Mouse (Mus musculus) liver, embryonic 11.5 days (tissue): ENCODE results near the gene Mfge8. TPM values are rescaled to one million over a fixed set of nuclear protein-coding genes. Genes with fewer than 3 reads are reported as not detected.

Experiments
- ATAC-seq: fragments of 200-750 bp; cut with Nextera tagmentation; replicated peaks from 2 replicates; pipeline ENCODE4 v1.8.0; 2017; ENCODE audit warnings: moderate number of reproducible peaks, mild to moderate bottlenecking, moderate TSS enrichment, moderate library complexity; ENCODE audit not compliant: low FRiP score
- DNase-seq: peaks from one replicate; pipeline ENCODE4 v3.0.0-alpha.2; 2017; ENCODE audit warnings: low spot score
- H3K27ac ChIP-seq: fragments of 300-500 bp; sonication (generic); 2 replicates; pipeline ENCODE4 v1.5.1; 2014; ENCODE audit warnings: mild to moderate bottlenecking, low read depth, low read length, control low read depth
- H3K27me3 ChIP-seq: fragments of 300-500 bp; sonication (generic); replicated peaks from 2 replicates; pipeline ENCODE4 v1.6.1; 2014; ENCODE audit warnings: low read length, mixed read lengths; ENCODE audit not compliant: control insufficient read depth, insufficient read depth
- H3K36me3 ChIP-seq: fragments of 300-500 bp; sonication (generic); 2 replicates; pipeline ENCODE4 v1.6.1; 2014; ENCODE audit warnings: mild to moderate bottlenecking, low read length, moderate library complexity, mixed read lengths; ENCODE audit not compliant: control insufficient read depth, insufficient read depth
- H3K4me1 ChIP-seq: fragments of 300-500 bp; sonication (generic); replicated peaks from 2 replicates; pipeline ENCODE4 v1.6.1; 2014; ENCODE audit warnings: low read length, mixed read lengths; ENCODE audit not compliant: control insufficient read depth, insufficient read depth
- H3K4me2 ChIP-seq: fragments of 300-500 bp; sonication (generic); 2 replicates; pipeline ENCODE4 v1.6.1; 2014; ENCODE audit warnings: mild to moderate bottlenecking, control low read depth, moderate library complexity
- H3K4me3 ChIP-seq: fragments of 300-500 bp; sonication (generic); 2 replicates; pipeline ENCODE4 v1.5.1; 2014; ENCODE audit warnings: low read depth, low read length, control low read depth
- H3K9ac ChIP-seq: fragments of 300-500 bp; sonication (generic); 2 replicates; pipeline ENCODE4 v1.6.1; 2014; ENCODE audit warnings: low read depth, low read length, control low read depth
- H3K9me3 ChIP-seq: fragments of 300-500 bp; sonication (generic); 2 replicates; pipeline ENCODE4 v1.6.1; 2016; ENCODE audit warnings: low read length, inconsistent platforms, mixed read lengths; ENCODE audit not compliant: control insufficient read depth
- WGBS: fragments of 180-500 bp; shearing (Covaris S2); extraction: QIAGEN DNeasy Blood & Tissue Kit; methylation state at CpG from one replicate; pipeline ENCODE4 v1.1.7; 2014; 5-methylcytosine and 5-hydroxymethylcytosine counted together
- polyA plus RNA-seq: library from polyadenylated mRNA; unstranded; fragments of >200 nt; fragmentation: Nextera tagmentation; extraction: Ambion mirVana; gene quantifications from 2 replicates; pipeline ENCODE4 v1.2.1, GENCODE M21; 2014

Gene Mfge8
- polyA plus RNA-seq, 1 experiment from 2014 or later: 84.9 TPM

GRCm38 (mm10) chr7:79139891-79140591 is 8.8 kb downstream of the Mfge8 start:
- Histone ChIP-seq H3K36me3 (peaks cover 9% of the 10 kb centered on the region; the same call in 1 of the 2 replicates), H3K4me3 (no peak overlapping the region), H3K9me3 (no peaks in the 10 kb centered on the region), H3K9ac (no peak overlapping the region), H3K4me2 (no peak overlapping the region), H3K4me1 (no peaks in the 10 kb centered on the region), H3K27me3 (no peaks in the 10 kb centered on the region), H3K27ac (no peak overlapping the region)
- ATAC-seq (no peak), DNase-seq (no peak)
- 37% methylated on average over 4 of the region's 4 CpGs for WGBS

GRCm38 (mm10) chr7:79139328-79139824 is 9.5 kb downstream of the Mfge8 start:
- ATAC-seq: no peak
- 72% methylated on average over 6 of the region's 6 CpGs for WGBS
- H3K36me3 ChIP-seq: peaks cover 9% of the 10 kb centered on the region; the same call in 1 of the 2 replicates

DNA sequence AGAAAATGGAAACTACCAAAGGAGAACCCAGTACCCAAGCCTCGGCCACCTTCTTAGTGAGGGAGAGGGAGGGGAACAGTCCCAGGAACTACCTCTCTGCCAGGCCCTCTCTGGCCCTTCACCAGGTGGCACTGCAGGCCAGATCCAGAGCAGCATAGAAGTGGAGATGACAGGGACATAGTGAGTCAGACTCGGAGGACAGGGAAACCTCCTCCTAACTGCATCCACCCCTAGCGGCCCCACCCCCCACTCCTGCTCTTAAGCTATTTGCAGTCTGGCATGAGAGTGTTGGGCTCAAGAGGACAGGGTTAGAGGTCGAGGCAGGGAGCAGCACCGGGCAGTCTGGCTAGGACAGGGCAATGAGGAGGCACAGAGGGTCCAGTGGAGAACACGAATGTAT is 15.5 kb downstream of the Mfge8 start:
- Histone ChIP-seq H3K4me2 (no peak overlapping the region), H3K27ac (no peak overlapping the region), H3K27me3 (peaks cover 24% of the 10 kb centered on the region), H3K9ac (no peak overlapping the region), H3K36me3 (peaks cover 6% of the 10 kb centered on the region; the same call in 1 of the 2 replicates), H3K4me1 (peaks cover 3% of the 10 kb centered on the region; the same call in 1 of the 2 replicates), H3K4me3 (no peak overlapping the region), H3K9me3 (no peaks in the 10 kb centered on the region)
- ATAC-seq (no peak; the same call in 1 of the 2 replicates), DNase-seq (no peak)
- WGBS: 32% methylated on average over 6 of the region's 6 CpGs

More at GRCm38 (mm10) chr7:79139328-79139824, 9.5 kb downstream of the Mfge8 start:
- H3K4me3 ChIP-seq: no peak overlapping the region
- H3K4me1 ChIP-seq: no peaks in the 10 kb centered on the region
- no peaks in the 10 kb centered on the region for H3K27me3 ChIP-seq
- H3K4me2 ChIP-seq: no peak overlapping the region
- DNase-seq: no peak
- H3K27ac ChIP-seq: no peak overlapping the region
- no peak overlapping the region for H3K9ac ChIP-seq
- H3K9me3 ChIP-seq: no peaks in the 10 kb centered on the region

DNA sequence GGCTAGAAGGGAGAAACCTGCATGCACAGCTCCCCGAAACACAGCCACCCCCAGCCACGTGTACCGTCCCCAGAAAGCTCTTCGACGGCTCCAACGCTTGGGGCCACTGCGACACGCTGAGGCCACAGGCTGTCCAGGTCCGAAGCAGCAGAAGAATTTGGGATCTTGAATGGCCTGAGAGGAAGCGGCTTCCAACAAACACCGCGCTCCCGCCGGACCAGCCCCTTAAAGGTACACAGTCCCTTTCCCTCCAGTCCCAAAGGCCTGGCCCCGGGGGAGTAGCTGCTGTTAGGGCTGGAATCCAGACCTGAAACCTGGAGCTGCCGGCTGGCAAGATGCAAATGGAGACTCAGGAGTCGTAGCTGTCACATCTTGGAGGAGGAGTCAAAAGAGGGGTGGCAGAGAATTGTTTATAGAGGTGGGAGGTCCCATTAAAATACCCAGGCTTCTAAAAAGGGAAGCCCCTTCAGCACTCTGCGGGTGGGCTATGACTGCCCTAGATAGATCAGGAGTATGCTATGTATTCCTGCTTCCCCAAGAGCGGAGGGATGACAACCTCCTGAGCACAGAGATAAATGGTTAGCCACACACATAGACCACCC is 17.9 kb downstream of the Mfge8 start, which contains the start of gene Hapln3:
TSS of gene Hapln3 (minus strand) at position 176 of the 602 bp plus-strand sequence.
- Histone ChIP-seq H3K27ac (no peak within 1 kb of the TSS), H3K4me2 (peak within 1 kb of the TSS; percentile 47), H3K4me3 (peak within 1 kb of the TSS; percentile 20), H3K36me3 (0 out of 2 replicates have a peak, but pooled peaks cover under 1% of the 10 kb centered on the region), H3K27me3 (peaks cover 24% of the 10 kb centered on the region), H3K9ac (no peak within 1 kb of the TSS), H3K4me1 (peaks cover 3% of the 10 kb centered on the region; the same call in 1 of the 2 replicates), H3K9me3 (no peaks in the 10 kb centered on the region)
- ATAC-seq (no peak), DNase-seq (peak; percentile 37)
- WGBS: 8% methylated on average over 19 of the region's 19 CpGs

- no peaks in the 10 kb centered on the region for H3K9me3 ChIP-seq
- DNase-seq: no peak
- ATAC-seq: no peak
- peak overlapping the region; percentile 47 for H3K4me2 ChIP-seq
- H3K27me3 ChIP-seq: peaks cover 24% of the 10 kb centered on the region
- no peaks in the 10 kb centered on the region for H3K36me3 ChIP-seq
- WGBS: 25% methylated on average over 13 of the region's 13 CpGs
- H3K27ac ChIP-seq: no peak overlapping the region
- H3K4me1 ChIP-seq: peaks cover 3% of the 10 kb centered on the region; the same call in 1 of the 2 replicates
- no peak overlapping the region for H3K9ac ChIP-seq
- H3K4me3 ChIP-seq: peak overlapping the region; percentile 20
Observed at GRCm38 (mm10) chr7:79130385-79130784, 18.5 kb downstream of the Mfge8 start.

DNA sequence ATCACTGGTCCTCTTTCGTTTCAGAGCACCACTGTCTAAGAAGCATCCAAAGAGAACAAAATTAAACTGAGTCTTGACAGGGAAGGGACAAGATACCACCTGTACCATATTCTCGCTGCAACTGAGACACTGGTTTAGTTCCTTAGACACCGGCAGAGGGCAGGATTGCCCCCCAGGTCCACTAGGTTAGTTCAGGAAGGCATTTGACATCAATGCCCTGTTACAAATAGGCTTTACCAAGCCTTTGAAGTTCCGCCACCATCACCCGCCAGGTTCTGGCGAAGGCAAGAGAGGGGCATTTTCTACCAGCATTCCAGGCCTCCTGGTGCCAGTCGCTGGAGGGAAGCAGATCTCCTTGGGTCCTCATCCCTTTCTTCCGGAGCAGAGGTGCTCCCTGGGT is 19.0 kb downstream of the Mfge8 start:
- Histone ChIP-seq H3K4me3 (no peak overlapping the region; the same call in 1 of the 2 replicates), H3K9ac (no peak overlapping the region)

DNA sequence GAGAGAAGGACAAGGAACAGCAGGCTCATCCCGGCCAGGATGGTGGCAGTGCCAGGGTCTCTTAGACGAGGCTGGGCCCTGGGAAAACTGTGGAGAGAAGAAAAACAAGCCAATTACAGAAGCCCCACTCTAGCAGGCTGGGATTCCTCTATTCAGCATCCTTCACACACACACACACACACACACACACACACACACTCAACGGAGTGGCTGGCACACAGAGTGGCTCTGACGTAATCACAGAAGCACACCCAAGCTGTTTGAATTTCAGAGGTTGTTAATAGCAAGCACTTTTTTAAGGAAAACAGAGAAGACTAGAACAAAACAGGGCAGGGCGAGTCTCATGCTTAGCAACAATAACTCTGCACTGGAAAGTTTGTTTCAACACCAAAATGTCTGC is 25.4 kb downstream of the Mfge8 start:
- H3K4me2 ChIP-seq: no peak overlapping the region
- H3K9me3 ChIP-seq: no peaks in the 10 kb centered on the region
- H3K27ac ChIP-seq: no peak overlapping the region
- no peaks in the 10 kb centered on the region for H3K27me3 ChIP-seq
- DNase-seq (no peak), ATAC-seq (no peak)
- no peaks in the 10 kb centered on the region for H3K36me3 ChIP-seq
- no peaks in the 10 kb centered on the region for H3K4me1 ChIP-seq
- no peak overlapping the region for H3K9ac ChIP-seq
- WGBS: 72% methylated on average over 5 of the region's 5 CpGs
- no peak overlapping the region for H3K4me3 ChIP-seq

More for the DNA sequence above, 19.0 kb downstream of the Mfge8 start:
- Histone ChIP-seq H3K4me1 (peaks cover 3% of the 10 kb centered on the region; the same call in 1 of the 2 replicates), H3K4me2 (peak overlapping the region; percentile 47), H3K36me3 (no peaks in the 10 kb centered on the region), H3K9me3 (no peaks in the 10 kb centered on the region), H3K27me3 (peaks cover 24% of the 10 kb centered on the region), H3K27ac (no peak overlapping the region)
- no peak for DNase-seq
- 28% methylated on average over 8 of the region's 8 CpGs for WGBS
- no peak for ATAC-seq

DNA sequence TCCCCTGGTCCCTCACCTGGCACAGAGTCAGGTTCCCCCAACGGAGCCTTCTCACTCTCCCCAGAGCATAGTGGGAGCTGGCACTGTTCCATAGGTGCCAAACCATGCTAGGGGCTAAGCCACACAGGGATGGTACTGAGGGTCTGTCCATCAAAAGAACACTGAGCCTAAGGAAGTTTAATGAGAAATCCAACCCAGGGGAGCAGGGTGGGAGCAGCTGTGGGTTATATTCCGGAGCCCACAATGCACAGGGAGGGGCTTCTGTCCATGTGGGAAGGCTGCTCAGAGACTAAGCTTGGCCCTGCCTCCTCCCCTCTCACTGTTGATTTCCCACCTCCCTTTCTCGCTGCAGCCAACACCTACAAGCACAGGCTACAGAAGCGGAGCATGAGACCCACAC is 35.0 kb downstream of the Mfge8 start:
- no peaks in the 10 kb centered on the region for H3K27me3 ChIP-seq
- H3K9me3 ChIP-seq: no peaks in the 10 kb centered on the region
- H3K4me3 ChIP-seq: no peak overlapping the region
- ATAC-seq (no peak), DNase-seq (no peak)
- no peak overlapping the region for H3K9ac ChIP-seq
- WGBS: 72% methylated on average over 4 of the region's 4 CpGs
- no peak overlapping the region for H3K27ac ChIP-seq
- H3K4me2 ChIP-seq: no peak overlapping the region
- no peaks in the 10 kb centered on the region for H3K36me3 ChIP-seq
- H3K4me1 ChIP-seq: no peaks in the 10 kb centered on the region
